Mouse (Mus musculus) lung, adult 2 months (tissue): ENCODE measurements around the gene Rnf26. TPM values are rescaled to one million over a fixed set of nuclear protein-coding genes. Genes with fewer than 3 reads are reported as not detected.

Source experiments
- DNase-seq: peaks from one replicate; pipeline ENCODE4 v3.0.0; 2022
- H3K4me1 ChIP-seq: fragments of 200-500 bp; 2 replicates; pipeline ENCODE4 v1.6.1; 2011; ENCODE audit warnings: low read length; ENCODE audit not compliant: control insufficient read depth, insufficient read depth
- H3K4me3 ChIP-seq: fragments of 200-500 bp; replicated peaks from 2 replicates; pipeline ENCODE3; 2011; ENCODE audit warnings: low read depth, mild to moderate bottlenecking, control low read depth, low read length; ENCODE audit errors: extremely low read depth
- CTCF ChIP-seq: fragments of 200-500 bp; IDR thresholded peaks from 2 replicates; pipeline ENCODE4 v1.5.1; 2011; ENCODE audit warnings: mild to moderate bottlenecking, low read length, control low read depth; ENCODE audit not compliant: insufficient read depth
- POLR2A ChIP-seq: fragments of 200-500 bp; IDR thresholded peaks from 2 replicates; pipeline ENCODE4 v1.6.1; 2011; ENCODE audit warnings: low read depth, mild to moderate bottlenecking, control low read depth, low read length, borderline replicate concordance; ENCODE audit errors: extremely low read depth
- WGBS: fragments of 180-500 bp; shearing (Covaris S2); methylation state at CpG from one replicate; pipeline ENCODE4 v1.1.7; 2018; 5-methylcytosine and 5-hydroxymethylcytosine counted together
- polyA plus RNA-seq: library from polyadenylated mRNA; depleted of rRNA; stranded (reverse); fragments of >200 nt; gene quantifications from 2 replicates; pipeline ENCODE4 v1.2.3, GENCODE M21; 2012

Gene Rnf26
- polyA plus RNA-seq, 1 experiment: 24.6 TPM

DNA sequence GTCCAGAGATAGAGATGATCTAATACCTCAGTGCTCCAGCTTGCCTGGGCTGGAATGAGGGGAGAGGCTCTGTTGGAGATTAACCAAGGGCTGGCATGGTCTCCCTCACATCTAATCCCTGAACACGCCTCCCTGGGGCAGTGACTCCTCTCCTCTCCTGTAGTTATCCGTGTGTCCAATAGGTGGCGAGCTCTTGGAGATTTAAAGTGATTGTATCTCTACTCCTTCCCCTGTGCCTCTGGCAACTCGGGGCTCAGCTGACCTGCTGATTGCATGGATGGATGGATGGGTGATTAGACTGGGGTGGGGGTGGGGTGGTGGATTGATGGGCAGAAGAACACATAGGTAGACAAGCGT lies 36.6 kb downstream of the Rnf26 start:
- 23% methylated on average over 5 of the region's 5 CpGs for WGBS
- no peak for DNase-seq
- peaks cover 4% of the 10 kb centered on the region; the same call in 1 of the 2 replicates for H3K4me1 ChIP-seq
- TF ChIP-seq CTCF (peak; percentile 46), POLR2A (no peak)
- no peak overlapping the region for H3K4me3 ChIP-seq

DNA sequence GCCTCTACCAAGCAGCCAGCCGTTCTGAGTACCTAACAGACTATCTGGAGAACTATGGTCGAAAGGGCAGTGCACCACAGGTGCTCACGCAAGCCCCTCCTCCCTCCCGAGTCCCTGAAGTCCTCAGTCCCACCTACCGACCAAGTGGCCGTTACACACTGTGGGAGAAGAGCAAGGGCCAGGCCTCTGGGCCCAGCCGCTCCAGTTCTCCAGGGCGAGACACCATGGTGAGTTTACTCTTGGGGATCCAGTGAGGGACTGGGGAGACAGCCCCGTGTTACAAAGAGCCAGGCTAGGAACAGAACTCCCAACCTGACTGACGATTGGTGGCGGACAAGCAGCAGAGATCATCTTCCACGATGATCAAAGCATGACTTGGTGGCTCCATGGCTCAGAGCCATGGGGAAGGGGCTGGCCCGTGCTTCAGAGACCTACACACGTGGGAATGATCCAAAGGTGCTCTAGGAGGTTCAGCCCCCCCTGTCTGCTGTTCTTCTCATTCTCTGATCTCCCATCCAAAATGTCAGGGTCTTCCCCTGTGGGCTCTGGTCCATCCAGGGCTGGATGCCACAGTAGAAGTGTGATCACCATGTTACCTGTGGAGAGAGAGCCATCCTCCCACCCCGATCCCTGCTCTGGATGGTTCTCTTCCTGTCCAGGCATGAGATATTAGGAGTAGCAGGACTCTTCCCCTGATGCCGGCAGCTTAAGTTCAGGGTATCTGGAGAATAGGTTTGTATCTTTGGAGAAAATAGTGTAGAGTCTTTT lies 37.1 kb downstream of the Rnf26 start:
- H3K4me3 ChIP-seq: no peak overlapping the region
- 67% methylated on average over 16 of the region's 16 CpGs for WGBS
- no peak for DNase-seq
- peaks cover 4% of the 10 kb centered on the region; the same call in 1 of the 2 replicates for H3K4me1 ChIP-seq
- TF ChIP-seq CTCF (no peak), POLR2A (no peak)

DNA sequence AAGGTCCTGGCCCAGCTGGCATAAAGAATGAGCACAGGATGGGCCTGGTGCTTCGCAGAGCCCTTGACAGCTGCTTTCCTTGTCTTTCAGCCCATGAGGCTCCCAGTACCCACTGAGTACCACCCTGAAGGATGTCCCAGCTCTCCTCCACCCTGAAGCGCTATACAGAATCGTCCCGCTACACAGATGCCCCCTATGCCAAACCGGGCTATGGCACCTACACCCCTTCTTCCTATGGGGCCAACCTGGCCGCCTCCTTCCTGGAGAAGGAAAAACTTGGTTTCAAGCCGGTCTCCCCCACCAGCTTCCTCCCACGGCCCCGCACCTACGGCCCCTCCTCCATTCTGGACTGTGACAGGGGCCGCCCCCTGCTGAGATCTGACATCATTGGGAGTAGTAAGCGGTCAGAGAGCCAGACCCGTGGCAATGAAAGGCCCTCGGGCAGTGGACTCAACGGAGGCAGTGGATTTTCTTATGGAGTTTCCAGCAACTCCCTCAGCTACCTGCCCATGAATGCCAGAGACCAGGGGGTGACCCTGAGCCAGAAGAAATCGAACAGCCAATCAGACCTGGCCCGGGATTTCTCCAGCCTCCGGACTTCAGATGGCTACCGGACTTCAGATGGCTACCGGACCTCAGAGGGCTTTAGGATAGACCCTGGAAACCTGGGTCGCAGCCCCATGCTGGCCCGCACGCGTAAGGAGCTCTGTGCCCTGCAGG lies 37.9 kb downstream of the Rnf26 start:
- H3K4me3 ChIP-seq: no peak overlapping the region
- WGBS: 80% methylated on average over 24 of the region's 24 CpGs
- DNase-seq: no peak
- TF ChIP-seq POLR2A (no peak), CTCF (no peak)
- H3K4me1 ChIP-seq: peaks cover 4% of the 10 kb centered on the region; the same call in 1 of the 2 replicates

DNA sequence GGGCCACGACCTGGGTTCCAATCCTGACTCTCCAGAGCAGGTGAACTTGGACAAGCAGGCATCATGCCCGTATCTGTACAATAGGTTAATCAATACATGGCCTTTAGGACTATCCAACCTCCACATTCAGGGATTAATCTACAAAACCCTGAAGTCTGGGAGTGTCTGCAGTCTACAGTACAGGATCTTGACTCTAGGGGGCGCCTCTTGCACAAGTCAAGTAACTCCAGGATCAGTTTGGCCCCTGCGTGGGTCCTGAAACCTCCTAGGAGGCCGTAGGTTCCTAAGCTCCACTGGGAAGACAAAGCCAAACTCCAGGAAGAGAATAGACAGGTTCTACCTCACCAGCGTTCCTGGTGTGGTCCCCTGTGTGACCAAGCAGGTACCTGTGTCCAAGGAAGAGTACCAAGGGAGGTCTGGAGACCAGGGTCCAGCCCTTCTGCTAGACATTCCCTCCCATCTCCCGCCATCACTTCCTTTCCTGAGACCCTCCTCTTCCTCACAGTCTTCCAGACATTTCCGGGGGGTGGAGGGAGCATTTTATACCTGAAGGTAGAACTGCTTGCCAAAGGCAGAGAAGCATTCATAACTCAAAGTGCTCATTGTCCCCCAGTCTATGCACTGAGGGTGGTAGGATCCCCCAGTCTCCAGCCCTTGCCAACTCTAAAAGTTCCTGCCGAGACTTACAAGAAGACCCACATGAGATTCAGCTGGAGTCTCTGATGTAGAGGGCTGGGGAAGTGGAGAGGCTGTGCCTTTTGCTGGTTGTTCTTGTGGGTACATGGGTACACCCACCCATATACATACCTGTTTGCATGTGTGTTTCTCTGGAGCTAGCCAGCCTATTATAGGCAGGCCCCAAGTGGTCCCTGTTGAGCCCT lies 38.7 kb downstream of the Rnf26 start:
- TF ChIP-seq POLR2A (no peak), CTCF (0 out of 2 replicates have a peak, but pooled peaks have one; percentile 7)
- no peak for DNase-seq
- WGBS: 68% methylated on average over 9 of the region's 9 CpGs
- H3K4me1 ChIP-seq: peaks cover 4% of the 10 kb centered on the region; the same call in 1 of the 2 replicates
- H3K4me3 ChIP-seq: no peak overlapping the region

DNA sequence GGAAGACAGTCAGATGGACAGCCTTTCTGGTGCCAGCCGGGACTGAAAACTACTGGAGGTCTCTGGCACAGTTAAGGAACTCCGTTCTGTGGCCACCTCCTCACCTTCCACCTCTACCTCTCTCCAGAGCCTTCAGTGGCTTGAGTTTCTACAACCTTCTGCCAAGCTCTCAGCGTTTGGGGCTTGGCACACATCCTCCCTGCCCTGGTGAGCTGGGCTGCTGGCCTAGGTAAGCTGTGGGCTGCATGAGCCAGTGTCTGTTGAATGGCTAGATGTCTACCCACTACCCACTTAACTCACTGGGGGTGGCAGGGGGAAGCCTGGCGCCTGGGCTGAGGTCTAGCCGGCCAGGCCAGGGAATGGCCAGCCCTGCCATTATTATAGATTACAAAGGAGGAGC lies 40.2 kb downstream of the Rnf26 start:
- H3K4me3 ChIP-seq: no peak overlapping the region
- TF ChIP-seq CTCF (no peak), POLR2A (no peak)
- no peaks in the 10 kb centered on the region for H3K4me1 ChIP-seq
- WGBS: 69% methylated on average over 5 of the region's 5 CpGs
- DNase-seq: no peak

DNA sequence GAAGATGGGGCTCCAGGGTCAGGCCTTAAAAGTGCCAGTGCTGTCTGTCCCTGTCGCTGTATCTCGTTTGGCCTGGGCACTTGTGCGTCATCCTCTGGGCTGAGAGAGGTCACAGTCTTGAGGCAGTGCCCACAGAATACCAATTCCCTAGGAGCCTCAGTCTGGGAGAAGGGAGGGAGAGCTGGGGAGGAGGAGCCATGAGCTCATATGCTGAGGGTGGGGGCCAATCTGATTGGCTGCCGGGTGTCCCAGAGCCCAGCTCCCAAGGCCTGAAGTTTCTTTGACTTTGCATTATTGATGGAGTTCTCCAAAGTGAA lies 40.8 kb downstream of the Rnf26 start:
- WGBS: 41% methylated on average over 4 of the region's 4 CpGs
- no peak overlapping the region for H3K4me3 ChIP-seq
- DNase-seq: no peak
- TF ChIP-seq CTCF: no peak
- no peak for TF ChIP-seq POLR2A
- H3K4me1 ChIP-seq: no peaks in the 10 kb centered on the region

DNA sequence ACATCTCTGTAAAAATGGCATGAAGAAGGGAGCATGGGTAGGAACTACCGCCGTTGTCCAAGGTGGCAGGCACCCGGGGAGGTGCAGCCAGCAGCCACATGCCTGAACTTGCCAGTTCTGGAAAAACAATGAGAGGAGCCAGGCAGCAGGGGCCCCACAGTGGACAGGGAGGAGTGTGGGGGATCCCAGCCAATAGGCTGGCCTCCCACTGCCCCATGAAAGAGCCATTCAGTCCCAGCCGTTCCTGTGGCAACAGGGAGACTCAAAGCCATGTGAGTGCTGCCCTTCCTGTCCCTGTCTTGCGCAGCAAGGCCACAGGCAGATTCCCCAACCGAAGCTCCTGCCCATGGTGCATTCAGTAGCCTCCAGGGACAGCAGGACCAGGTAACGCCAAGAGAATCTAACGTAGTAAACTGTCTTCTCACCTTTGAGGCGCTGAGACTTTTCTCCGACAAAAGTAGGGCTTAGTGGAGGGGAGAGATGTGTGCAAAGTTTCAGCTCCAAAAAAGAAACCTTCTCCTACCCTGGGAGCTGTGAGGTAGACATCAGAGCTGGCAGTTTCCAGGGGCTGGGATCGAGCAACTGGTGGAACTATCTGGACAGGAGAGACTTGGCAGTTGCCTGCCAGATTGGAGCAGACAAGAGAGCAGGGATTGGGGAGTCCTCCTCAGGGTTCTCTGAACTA lies 41.3 kb downstream of the Rnf26 start:
- no peak for TF ChIP-seq CTCF
- 0 out of 2 replicates have a peak, but pooled peaks have one; percentile 35 for TF ChIP-seq POLR2A
- no peak overlapping the region for H3K4me3 ChIP-seq
- DNase-seq: no peak

DNA sequence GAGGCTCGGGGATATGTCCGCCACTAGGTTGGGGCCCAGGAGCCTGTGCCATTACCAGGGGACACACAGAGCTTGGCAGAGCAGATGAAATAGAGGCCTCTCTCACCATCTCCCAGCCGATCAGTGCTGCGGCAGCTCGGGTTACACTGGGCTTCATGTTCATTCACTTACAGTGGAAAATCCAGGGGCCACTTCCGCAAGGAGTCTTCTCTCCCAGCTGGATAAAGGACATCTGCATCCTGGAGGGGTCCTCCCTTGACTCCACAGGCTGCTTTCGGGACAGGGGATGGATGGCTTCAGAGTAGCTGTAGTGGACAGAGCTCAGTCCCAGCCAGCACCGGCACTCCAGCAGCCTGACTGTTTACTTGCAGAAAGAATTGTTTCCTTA lies 42.5 kb downstream of the Rnf26 start:
- DNase-seq: no peak
- H3K4me1 ChIP-seq: peaks cover 3% of the 10 kb centered on the region
- TF ChIP-seq POLR2A: no peak
- no peak for TF ChIP-seq CTCF
- no peak overlapping the region for H3K4me3 ChIP-seq
- WGBS: 56% methylated on average over 8 of the region's 8 CpGs

More for the DNA sequence above, 41.3 kb downstream of the Rnf26 start:
- peaks cover 2% of the 10 kb centered on the region for H3K4me1 ChIP-seq
- 43% methylated on average over 11 of the region's 11 CpGs for WGBS

DNA sequence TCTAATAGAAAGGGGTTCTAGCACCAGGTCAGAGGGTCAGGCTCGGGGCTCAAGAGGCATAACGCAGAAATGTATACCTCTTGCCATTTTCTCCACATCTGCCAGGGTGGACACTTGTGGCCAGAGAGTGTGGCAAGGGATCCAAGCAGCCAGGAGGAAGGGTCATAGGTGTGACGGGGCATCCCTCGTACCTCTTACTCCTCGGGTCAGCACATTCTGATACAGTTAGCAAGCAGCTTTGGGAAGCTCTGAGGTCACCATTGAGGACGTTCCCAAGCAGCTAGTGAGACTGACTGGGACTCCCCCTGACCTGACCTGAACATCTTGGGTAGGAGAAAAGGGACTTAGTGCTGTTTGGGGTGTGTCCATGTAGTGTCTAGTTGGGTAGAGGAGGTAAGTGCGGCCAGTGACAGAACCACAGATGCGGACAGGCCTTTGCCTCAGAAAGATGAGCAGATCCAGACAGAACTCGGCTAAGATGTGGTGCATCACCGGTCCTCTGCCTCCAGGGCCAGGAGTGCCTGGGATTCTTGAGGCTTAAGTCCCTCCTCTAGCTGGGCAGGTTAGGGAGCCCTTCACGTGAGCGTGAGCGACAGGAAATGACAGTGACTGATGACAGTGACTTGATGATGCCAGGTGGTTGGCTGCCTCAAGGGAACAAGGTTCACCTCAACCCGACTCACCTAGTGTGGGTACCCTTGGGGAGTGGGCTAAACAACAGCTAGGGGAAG lies 43.0 kb downstream of the Rnf26 start:
- DNase-seq: no peak
- peaks cover 3% of the 10 kb centered on the region for H3K4me1 ChIP-seq
- 68% methylated on average over 14 of the region's 14 CpGs for WGBS
- no peak overlapping the region for H3K4me3 ChIP-seq
- TF ChIP-seq POLR2A: no peak
